In genomic region chr15:97814703-97815102, GRCm38 (mm10) we compare ENCODE assay signal across 10 mouse cellular contexts. TPM values are rescaled to one million over a fixed set of nuclear protein-coding genes. Genes with fewer than 3 reads are reported as not detected.
DNase-seq lines count a peak whose midpoint lies in the region; ATAC-seq and TF ChIP-seq lines count a peak whose summit lies in the region.
"Had no signal": no experiment of that assay in that cellular context is flagged by ENCODE, and none has a peak within 500 bp of the region (broad histone marks: within the 10 kb centered on the region; RNA-seq: fewer than 3 reads in every experiment).

No protein-coding gene starts in this region.

- no peak for ATAC-seq in hindbrain, postnatal 0 days
- no peak for ATAC-seq in midbrain, embryonic 14.5 days (ENCODE audit: low FRiP score, low TSS enrichment)

- 46% methylated on average over 5 of the region's 5 CpGs for WGBS in hindbrain, embryonic 10.5 days
- WGBS in hindbrain, postnatal 0 days = 52% methylated on average over 5 of the region's 5 CpGs
- WGBS in midbrain, embryonic 10.5 days = 61% methylated on average over 5 of the region's 5 CpGs
- WGBS in midbrain, embryonic 14.5 days = 53% methylated on average over 5 of the region's 5 CpGs

- H3ac ChIP-seq in myocyte (ENCODE audit: control insufficient read depth, insufficient read length) = no peak overlapping the region

- no peaks in the 10 kb centered on the region for H3K9me3 ChIP-seq in hindbrain, embryonic 10.5 days
- H3K9me3 ChIP-seq in hindbrain, postnatal 0 days (ENCODE audit: low read length) = no peaks in the 10 kb centered on the region
- H3K9me3 ChIP-seq in midbrain, embryonic 10.5 days (replicated peaks) = no peaks in the 10 kb centered on the region
- no peaks in the 10 kb centered on the region for H3K9me3 ChIP-seq in midbrain, embryonic 14.5 days (ENCODE audit: control insufficient read depth, low read length)

- TF ChIP-seq POLR2A in myocyte (IDR thresholded peaks at IDR 0.05; ENCODE audit: insufficient read length, low read depth) = no peak

- H3K4me2 ChIP-seq in hindbrain, postnatal 0 days (ENCODE audit: low read depth, low read length) = no peak overlapping the region
- H3K4me2 ChIP-seq in midbrain, embryonic 14.5 days (ENCODE audit: low read length) = no peak overlapping the region
- H3K4me2 ChIP-seq in myocyte (ENCODE audit: low read depth) = peak overlapping the region; percentile 37
- H3K4me2 ChIP-seq: liver, embryonic 11.5 days had no signal

- H3K9ac ChIP-seq in hindbrain, postnatal 0 days (replicated peaks; ENCODE audit: low read length) = no peak overlapping the region
- H3K9ac ChIP-seq in midbrain, embryonic 14.5 days (replicated peaks; ENCODE audit: low read length) = no peak overlapping the region

- H3K27ac ChIP-seq in hindbrain, embryonic 10.5 days = peak overlapping the region; percentile 66; the same call in 1 of the 2 replicates
- H3K27ac ChIP-seq in hindbrain, postnatal 0 days = no peak overlapping the region
- H3K27ac ChIP-seq in midbrain, embryonic 10.5 days (replicated peaks) = peak overlapping the region; percentile 14; the same call in 1 of the 2 replicates
- H3K27ac ChIP-seq in midbrain, embryonic 14.5 days (replicated peaks; ENCODE audit: low read depth, low read length) = no peak overlapping the region

- H3K27me3 ChIP-seq in hindbrain, embryonic 10.5 days (ENCODE audit: insufficient read depth, poor library complexity, severe bottlenecking) = no peaks in the 10 kb centered on the region
- no peaks in the 10 kb centered on the region for H3K27me3 ChIP-seq in hindbrain, postnatal 0 days (ENCODE audit: insufficient read depth, low read length)
- no peaks in the 10 kb centered on the region for H3K27me3 ChIP-seq in midbrain, embryonic 10.5 days (ENCODE audit: low read depth, poor library complexity, severe bottlenecking)
- no peaks in the 10 kb centered on the region for H3K27me3 ChIP-seq in midbrain, embryonic 14.5 days (ENCODE audit: control insufficient read depth, insufficient read depth, low read length)
- H3K27me3 ChIP-seq in myocyte (ENCODE audit: control insufficient read depth, insufficient read depth, insufficient read length) = no peaks in the 10 kb centered on the region

- DNase-seq in adrenal gland, adult (ENCODE audit: inconsistent age in 2 of 2, low spot score in 1 of 2) = peak; percentile 73 to 88
- DNase-seq in adrenal gland, postnatal 4 days (ENCODE audit: low spot score in 2 of 2) = no peak
- DNase-seq in hindbrain, embryonic 10.5 days (ENCODE audit: low spot score) = no peak
- no peak for DNase-seq in hindbrain, postnatal 0 days (ENCODE audit: low spot score)
- DNase-seq in midbrain, embryonic 10.5 days (ENCODE audit: low spot score) = no peak
- DNase-seq in midbrain, embryonic 14.5 days = no peak
- DNase-seq in frontal cortex, postnatal 36 days (ENCODE audit: low spot score in 2 of 2) = no peak
- DNase-seq: gastrocnemius, postnatal 36 days had no signal

- no peak for TF ChIP-seq CTCF in hindbrain, postnatal 0 days (IDR thresholded peaks at IDR 0.05; ENCODE audit: low read depth)

- H3K36me3 ChIP-seq in hindbrain, embryonic 10.5 days = peaks cover 39% of the 10 kb centered on the region
- H3K36me3 ChIP-seq in hindbrain, postnatal 0 days (ENCODE audit: insufficient read depth, low read length) = no peaks in the 10 kb centered on the region
- H3K36me3 ChIP-seq in midbrain, embryonic 10.5 days = peaks cover 24% of the 10 kb centered on the region
- peaks cover 11% of the 10 kb centered on the region; the same call in 1 of the 2 replicates for H3K36me3 ChIP-seq in midbrain, embryonic 14.5 days (ENCODE audit: control insufficient read depth, insufficient read depth, low read length)
- no peaks in the 10 kb centered on the region for H3K36me3 ChIP-seq in myocyte (ENCODE audit: control insufficient read depth, insufficient read depth)

- peaks cover 15% of the 10 kb centered on the region for H3K79me2 ChIP-seq in myocyte (ENCODE audit: control insufficient read depth, insufficient read depth)

- H3K4me1 ChIP-seq in hindbrain, embryonic 10.5 days (replicated peaks) = peaks cover 47% of the 10 kb centered on the region
- H3K4me1 ChIP-seq in hindbrain, postnatal 0 days (ENCODE audit: insufficient read depth, low read length) = peaks cover 26% of the 10 kb centered on the region
- H3K4me1 ChIP-seq in midbrain, embryonic 10.5 days = peaks cover 37% of the 10 kb centered on the region
- H3K4me1 ChIP-seq in midbrain, embryonic 14.5 days (ENCODE audit: control insufficient read depth, insufficient read depth, low read length) = peaks cover 22% of the 10 kb centered on the region

- no peak overlapping the region for H3K4me3 ChIP-seq in hindbrain, embryonic 10.5 days
- H3K4me3 ChIP-seq in hindbrain, postnatal 0 days (ENCODE audit: low read length) = no peak overlapping the region
- no peak overlapping the region for H3K4me3 ChIP-seq in midbrain, embryonic 10.5 days
- no peak overlapping the region for H3K4me3 ChIP-seq in midbrain, embryonic 14.5 days (replicated peaks; ENCODE audit: low read depth, low read length)
- H3K4me3 ChIP-seq in myocyte = no peak overlapping the region

TF ChIP-seq in myocyte, 11 proteins besides CTCF, POLR2A, EP300 and RAD21:
- TF ChIP-seq TCF3 (IDR thresholded peaks at IDR 0.05; ENCODE audit: insufficient read length, low read depth) = no peak
- TF ChIP-seq MYOG (IDR thresholded peaks at IDR 0.05; ENCODE audit: control insufficient read depth in 1 of 3, insufficient read depth in 1 of 3, insufficient read length in 2 of 3, low read depth in 2 of 3) = peak in 1 of 3 experiments; percentile 40
- TF ChIP-seq SRF (IDR thresholded peaks at IDR 0.05; ENCODE audit: control insufficient read depth, insufficient read length, low read depth) = no peak
- TF ChIP-seq E2F4 (IDR thresholded peaks at IDR 0.05; ENCODE audit: insufficient read depth) = no peak
- TF ChIP-seq USF1 (IDR thresholded peaks at IDR 0.05; ENCODE audit: low read depth) = no peak
- TF ChIP-seq REST (IDR thresholded peaks at IDR 0.05; ENCODE audit: insufficient read depth, insufficient read length) = no peak
- no peak for TF ChIP-seq CEBPB (IDR thresholded peaks at IDR 0.05; ENCODE audit: insufficient read depth, poor library complexity, severe bottlenecking)
- TF ChIP-seq MAX (IDR thresholded peaks at IDR 0.05; ENCODE audit: low read depth) = no peak
- TF ChIP-seq POLR2AphosphoS2 (IDR thresholded peaks at IDR 0.05; ENCODE audit: insufficient read length, low read depth) = no peak
- TF ChIP-seq TCF12 (IDR thresholded peaks at IDR 0.05; ENCODE audit: insufficient read depth, poor library complexity, severe bottlenecking) = no peak
- TF ChIP-seq MYOD1 (IDR thresholded peaks at IDR 0.05; ENCODE audit: control insufficient read depth in 1 of 3, insufficient read length in 2 of 3, low read depth in 2 of 3) = peak in 1 of 3 experiments; percentile 55

RNA-seq across cellular contexts. Expression of gene Hdac7, which starts 29.6 kb away (rescaled TPM):
- total RNA-seq in adrenal gland, postnatal 4 days (2021) = 100 to 1,000 TPM; 116 to 120 TPM
- 25.7 and 32.7 TPM in 2 replicates for polyA plus RNA-seq in hindbrain, embryonic 10.5 days (2016; fragmentation: Nextera tagmentation; extraction: Ambion mirVana)
- 23.6 and 28.6 TPM in 2 replicates for total RNA-seq in hindbrain, postnatal 0 days (2014; rRNA removed)
- polyA plus RNA-seq in hindbrain, postnatal 0 days (2015; fragmentation: Nextera tagmentation; extraction: Ambion mirVana) = 21.7 and 23.7 TPM in 2 replicates
- 23.9 and 24.7 TPM in 2 replicates for polyA plus RNA-seq in midbrain, embryonic 10.5 days (2016; fragmentation: Nextera tagmentation; extraction: Ambion mirVana)
- polyA plus RNA-seq in midbrain, embryonic 14.5 days (2014; fragmentation: Nextera tagmentation; extraction: Ambion mirVana) = 29.8 and 30.5 TPM in 2 replicates
- polyA plus RNA-seq in myocyte (2012; fragmentation: generic; extraction: Trizol) = 17.4 TPM

RNA-seq across cellular contexts. Expression of gene Slc48a1, which starts 36.4 kb away (rescaled TPM):
- 10 to 100 TPM; 83.0 to 91.7 TPM for total RNA-seq in adrenal gland, postnatal 4 days (2021)
- polyA plus RNA-seq in hindbrain, embryonic 10.5 days (2016; fragmentation: Nextera tagmentation; extraction: Ambion mirVana) = 28.8 and 31.3 TPM in 2 replicates
- total RNA-seq in hindbrain, postnatal 0 days (2014; rRNA removed) = 84.4 and 89.3 TPM in 2 replicates
- polyA plus RNA-seq in hindbrain, postnatal 0 days (2015; fragmentation: Nextera tagmentation; extraction: Ambion mirVana) = 140 and 152 TPM in 2 replicates
- 30.5 and 36.3 TPM in 2 replicates for polyA plus RNA-seq in midbrain, embryonic 10.5 days (2016; fragmentation: Nextera tagmentation; extraction: Ambion mirVana)
- 72.9 and 100 TPM in 2 replicates for polyA plus RNA-seq in midbrain, embryonic 14.5 days (2014; fragmentation: Nextera tagmentation; extraction: Ambion mirVana)
- polyA plus RNA-seq in myocyte (2012; fragmentation: generic; extraction: Trizol) = 52.7 TPM

RNA-seq across cellular contexts. Expression of gene Rapgef3, which starts 46.9 kb away (rescaled TPM):
- 10 to 100 TPM; 19.2 to 27.9 TPM for total RNA-seq in adrenal gland, postnatal 4 days (2021)
- polyA plus RNA-seq in hindbrain, embryonic 10.5 days (2016; fragmentation: Nextera tagmentation; extraction: Ambion mirVana) = 6.2 and 6.7 TPM in 2 replicates
- total RNA-seq in hindbrain, postnatal 0 days (2014; rRNA removed) = 26.4 and 41.9 TPM in 2 replicates
- 10.3 and 12.2 TPM in 2 replicates for polyA plus RNA-seq in hindbrain, postnatal 0 days (2015; fragmentation: Nextera tagmentation; extraction: Ambion mirVana)
- polyA plus RNA-seq in midbrain, embryonic 10.5 days (2016; fragmentation: Nextera tagmentation; extraction: Ambion mirVana) = 5.3 and 6.0 TPM in 2 replicates
- polyA plus RNA-seq in midbrain, embryonic 14.5 days (2014; fragmentation: Nextera tagmentation; extraction: Ambion mirVana) = 7.2 and 8.8 TPM in 2 replicates
- polyA plus RNA-seq in myocyte (2012; fragmentation: generic; extraction: Trizol) = 1.2 TPM

Comparison
In these comparisons a context has a peak if more than half of its experiments do, and no peak if none do; other contexts are left out.
1. DNase-seq: peak in adrenal gland, adult (2 of 2); none in adrenal gland, postnatal 4 days (0 of 2), hindbrain, embryonic 10.5 days (single experiment), hindbrain, postnatal 0 days (single experiment), midbrain, embryonic 10.5 days (single experiment), midbrain, embryonic 14.5 days (single experiment) and frontal cortex, postnatal 36 days (0 of 2).
2. H3K27ac ChIP-seq: peak in hindbrain, embryonic 10.5 days (single experiment) and midbrain, embryonic 10.5 days (single experiment); none in hindbrain, postnatal 0 days (single experiment) and midbrain, embryonic 14.5 days (single experiment).